17 mouse cellular contexts compared by ENCODE assay signal in the genomic region with DNA sequence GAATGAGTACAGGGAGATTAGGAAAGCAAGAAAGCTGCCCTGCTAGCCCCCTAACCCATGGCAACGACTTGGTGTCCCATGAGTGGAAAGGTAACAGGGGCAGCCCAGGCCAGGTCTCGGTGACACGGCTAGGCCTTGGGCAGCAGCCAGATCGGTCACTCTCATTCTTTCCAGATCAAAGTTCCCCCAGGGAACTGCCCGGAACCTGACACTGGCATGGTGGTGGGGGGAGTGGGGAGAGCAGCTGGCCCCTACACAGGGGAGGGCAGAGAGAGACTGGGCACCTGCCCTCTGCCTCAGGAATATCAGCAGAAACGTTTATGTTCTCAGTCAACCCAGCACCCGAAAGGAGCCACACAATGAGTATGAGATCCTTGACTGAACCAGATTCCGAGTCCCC. TPM values are rescaled to one million over a fixed set of nuclear protein-coding genes. Genes with fewer than 3 reads are reported as not detected.
DNase-seq lines count a peak whose midpoint lies in the region; ATAC-seq and TF ChIP-seq lines count a peak whose summit lies in the region.
"Had no signal": no experiment of that assay in that cellular context is flagged by ENCODE, and none has a peak within 500 bp of the region (broad histone marks: within the 10 kb centered on the region; RNA-seq: fewer than 3 reads in every experiment).

No protein-coding gene starts in this region.

- 40% methylated on average over 8 of the region's 8 CpGs for WGBS in heart, adult 2 months
- 26% methylated on average over 8 of the region's 8 CpGs for WGBS in kidney, embryonic 16.5 days

- H3K79me2 ChIP-seq in heart, adult 2 months (replicated peaks; ENCODE audit: control insufficient read depth, insufficient read depth, low read length), result no peaks in the 10 kb centered on the region

- no peak overlapping the region for H3K4me2 ChIP-seq in kidney, embryonic 16.5 days (replicated peaks; ENCODE audit: low read depth, low read length)
- H3K4me2 ChIP-seq: midbrain, embryonic 15.5 days; neural tube, embryonic 13.5 days had no signal

- no peaks in the 10 kb centered on the region; the same call in none of the 2 replicates for H3K36me3 ChIP-seq in heart, adult 2 months (ENCODE audit: control insufficient read depth, insufficient read depth, low read length)
- H3K36me3 ChIP-seq in kidney, embryonic 16.5 days (ENCODE audit: insufficient read depth, low read length), result no peaks in the 10 kb centered on the region
- H3K36me3 ChIP-seq: midbrain, embryonic 15.5 days; neural tube, embryonic 13.5 days had no signal

- H3K4me1 ChIP-seq in heart, adult 2 months (ENCODE audit: control insufficient read depth, insufficient read depth, low read length), result peaks cover 19% of the 10 kb centered on the region
- H3K4me1 ChIP-seq in brown adipose tissue, adult 24 weeks (ENCODE audit: control insufficient read depth, insufficient read depth, insufficient read length, low read length), result peaks cover 11% of the 10 kb centered on the region
- H3K4me1 ChIP-seq in kidney, embryonic 16.5 days (ENCODE audit: insufficient read depth, low read length), result peaks cover 26% of the 10 kb centered on the region

- ATAC-seq in kidney, embryonic 16.5 days (ENCODE audit: low FRiP score, low TSS enrichment), result peak; percentile 60
- ATAC-seq: activated CD4-positive, CD25-positive, alpha-beta regulatory T cell, adult 4 months; intestine, postnatal 0 days; midbrain, embryonic 15.5 days had no signal

- no peaks in the 10 kb centered on the region for H3K9me3 ChIP-seq in kidney, embryonic 16.5 days (ENCODE audit: low read length)
- H3K9me3 ChIP-seq: midbrain, embryonic 15.5 days; neural tube, embryonic 13.5 days had no signal

- H3K27me3 ChIP-seq in heart, adult 2 months (ENCODE audit: control insufficient read depth, insufficient read depth, low read length), result no peaks in the 10 kb centered on the region
- no peaks in the 10 kb centered on the region for H3K27me3 ChIP-seq in kidney, embryonic 16.5 days (ENCODE audit: insufficient read depth, low read length)

- 0 out of 2 replicates have a peak, but pooled peaks have one; percentile 4 for TF ChIP-seq EP300 in heart, adult 2 months (IDR thresholded peaks at IDR 0.05; ENCODE audit: insufficient read depth, low read depth, low read length)

- intact Hi-C loops in heart, adult 2 months (cut with DNase I), result no loop called here
- intact Hi-C loops in heart, postnatal 36 days (cut with DNase I), result no loop called here

- H3K4me3 ChIP-seq in heart, adult 2 months, result no peak overlapping the region
- H3K4me3 ChIP-seq in brown adipose tissue, adult 24 weeks (ENCODE audit: insufficient read depth, low read depth, low read length), result no peak overlapping the region
- no peak overlapping the region for H3K4me3 ChIP-seq in kidney, embryonic 16.5 days (ENCODE audit: low read length)
- H3K4me3 ChIP-seq: erythroblast, embryonic 14.5 days; midbrain, embryonic 15.5 days; neural tube, embryonic 13.5 days had no signal

- TF ChIP-seq CTCF in heart, adult 2 months (IDR thresholded peaks at IDR 0.05), result no peak

- peak in 1 of 2 experiments; percentile 37 for DNase-seq in heart, adult 2 months
- no peak for DNase-seq in heart, postnatal 36 days
- DNase-seq in gastrocnemius, adult 8-10 months (ENCODE audit: low spot score in 2 of 2), result peak; percentile 77 to 84
- DNase-seq in embryo, embryonic 10 days (ENCODE audit: low spot score), result no peak
- DNase-seq in layer of hippocampus, adult 18-20 months (ENCODE audit: low spot score in 2 of 2), result no peak
- DNase-seq in layer of hippocampus, postnatal 36 days, result no peak
- DNase-seq: lung, postnatal 4 days had no signal

- no peak overlapping the region for H3K9ac ChIP-seq in heart, adult 2 months (ENCODE audit: low read depth, low read length)
- 0 out of 2 replicates have a peak overlapping the region, but pooled peaks have one; percentile 6 for H3K9ac ChIP-seq in kidney, embryonic 16.5 days (replicated peaks; ENCODE audit: low read length)
- H3K9ac ChIP-seq: liver, embryonic 14.5 days; midbrain, embryonic 15.5 days; neural tube, embryonic 13.5 days had no signal

- TF ChIP-seq POLR2A in heart, adult 2 months (IDR thresholded peaks at IDR 0.05; ENCODE audit: insufficient read depth, low read depth, low read length), result no peak

- no peak overlapping the region; the same call in 1 of the 2 replicates for H3K27ac ChIP-seq in heart, adult 2 months
- H3K27ac ChIP-seq in brown adipose tissue, adult 24 weeks (replicated peaks; ENCODE audit: low read depth, low read length), result peak overlapping the region; percentile 50
- 0 out of 2 replicates have a peak overlapping the region, but pooled peaks have one; percentile 13 for H3K27ac ChIP-seq in kidney, embryonic 16.5 days (ENCODE audit: low read length)
- H3K27ac ChIP-seq: liver, embryonic 14.5 days; midbrain, embryonic 15.5 days; neural tube, embryonic 13.5 days had no signal

RNA-seq across cellular contexts. Expression of gene Smtnl2, which starts 6.7 kb away (rescaled TPM):
- total RNA-seq in heart, adult 2 months (2021), result 10 to 100 TPM; 13.1 to 14.3 TPM
- 12.7 and 18.9 TPM in 2 replicates for polyA plus RNA-seq in heart, adult 2 months (2012; rRNA removed)
- total RNA-seq in heart, postnatal 36 days (2021), result 10 to 100 TPM; 18.2 to 19.5 TPM
- polyA plus RNA-seq in brown adipose tissue, adult 24 weeks (2012; ENCODE audit: insufficient read depth, insufficient read length, missing spikeins), result 8.2 and 14.4 TPM in 2 replicates
- 100 to 1,000 TPM; 270 to 439 (median 347) TPM for total RNA-seq in gastrocnemius, adult 8-10 months (2022)
- polyA plus RNA-seq in kidney, embryonic 16.5 days (2015; fragmentation: Nextera tagmentation; extraction: Ambion mirVana), result 109 and 124 TPM in 2 replicates
- 1 to 10 TPM; 1.3 to 2.9 TPM for total RNA-seq in layer of hippocampus, adult 18-20 months (2021)
- 1 to 10 TPM; 1.5 to 2.7 TPM for total RNA-seq in layer of hippocampus, postnatal 36 days (2021)
- polyA plus RNA-seq: activated CD4-positive, CD25-positive, alpha-beta regulatory T cell, adult 4 months; erythroblast, embryonic 14.5 days had no signal

RNA-seq across cellular contexts. Expression of gene Ggt6, which starts 17.1 kb away (rescaled TPM):
- not detected for total RNA-seq in heart, adult 2 months (2021)
- 0.20 TPM in 1 of 2 replicates, not detected in the other for polyA plus RNA-seq in heart, adult 2 months (2012; rRNA removed)
- not detected for total RNA-seq in heart, postnatal 36 days (2021)
- polyA plus RNA-seq in brown adipose tissue, adult 24 weeks (2012; ENCODE audit: insufficient read depth, insufficient read length, missing spikeins), result 0.99 TPM in 1 of 2 replicates, not detected in the other
- 1 to 10 TPM; 1.9 to 5.4 (median 3.8) TPM for total RNA-seq in gastrocnemius, adult 8-10 months (2022)
- 1.6 and 2.2 TPM in 2 replicates for polyA plus RNA-seq in kidney, embryonic 16.5 days (2015; fragmentation: Nextera tagmentation; extraction: Ambion mirVana)
- under 1 TPM in 1 of 2 experiments, not detected in 1; 0.25 TPM for total RNA-seq in layer of hippocampus, adult 18-20 months (2021)
- total RNA-seq in layer of hippocampus, postnatal 36 days (2021), result not detected
- polyA plus RNA-seq: activated CD4-positive, CD25-positive, alpha-beta regulatory T cell, adult 4 months; erythroblast, embryonic 14.5 days; hindbrain, embryonic 11.5 days; midbrain, embryonic 15.5 days; neural tube, embryonic 13.5 days had no signal

RNA-seq across cellular contexts. Expression of gene Mybbp1a, which starts 22.9 kb away (rescaled TPM):
- 10 to 100 TPM; 42.7 to 46.1 TPM for total RNA-seq in heart, adult 2 months (2021)
- 21.8 and 30.6 TPM in 2 replicates for polyA plus RNA-seq in heart, adult 2 months (2012; rRNA removed)
- 10 to 100 TPM; 45.9 to 46.8 TPM for total RNA-seq in heart, postnatal 36 days (2021)
- polyA plus RNA-seq in brown adipose tissue, adult 24 weeks (2012; ENCODE audit: insufficient read depth, insufficient read length, missing spikeins), result 23.2 and 24.3 TPM in 2 replicates
- total RNA-seq in gastrocnemius, adult 8-10 months (2022), result 10 to 100 TPM; 54.6 to 66.0 (median 57.1) TPM
- polyA plus RNA-seq in kidney, embryonic 16.5 days (2015; fragmentation: Nextera tagmentation; extraction: Ambion mirVana), result 175 and 177 TPM in 2 replicates
- total RNA-seq in layer of hippocampus, adult 18-20 months (2021), result 10 to 100 TPM; 54.6 to 56.8 TPM
- total RNA-seq in layer of hippocampus, postnatal 36 days (2021), result 10 to 100 TPM; 51.3 to 52.2 TPM

RNA-seq across cellular contexts. Expression of gene Tekt1, which starts 56.0 kb away (rescaled TPM):
- not detected for total RNA-seq in heart, adult 2 months (2021)
- polyA plus RNA-seq in heart, adult 2 months (2012; rRNA removed), result 0.49 TPM in 1 of 2 replicates, not detected in the other
- not detected for total RNA-seq in heart, postnatal 36 days (2021)
- polyA plus RNA-seq in brown adipose tissue, adult 24 weeks (2012; ENCODE audit: insufficient read depth, insufficient read length, missing spikeins), result not detected in 2 replicates
- 1 to 10 TPM in 3 of 4 experiments, under 1 TPM in 1; 0.92 to 3.3 (median 2.5) TPM for total RNA-seq in gastrocnemius, adult 8-10 months (2022)
- polyA plus RNA-seq in kidney, embryonic 16.5 days (2015; fragmentation: Nextera tagmentation; extraction: Ambion mirVana), result 6.1 and 6.5 TPM in 2 replicates
- 1 to 10 TPM; 1.5 to 3.3 TPM for total RNA-seq in layer of hippocampus, adult 18-20 months (2021)
- 1 to 10 TPM; 2.2 to 3.1 TPM for total RNA-seq in layer of hippocampus, postnatal 36 days (2021)
- polyA plus RNA-seq: activated CD4-positive, CD25-positive, alpha-beta regulatory T cell, adult 4 months; erythroblast, embryonic 14.5 days; liver, embryonic 14.5 days; spleen, adult 2 months had no signal

Comparison
In these comparisons a context has a peak if more than half of its experiments do, and no peak if none do; other contexts are left out.
1. DNase-seq: peak in gastrocnemius, adult 8-10 months (2 of 2); none in heart, postnatal 36 days (0 of 2), embryo, embryonic 10 days (single experiment), layer of hippocampus, adult 18-20 months (0 of 2) and layer of hippocampus, postnatal 36 days (0 of 2).
2. RNA of gene Smtnl2, which starts 6.7 kb away (total RNA-seq): 270 to 439 TPM in gastrocnemius, adult 8-10 months; 18.2 to 19.5 TPM in heart, postnatal 36 days, 13.1 to 14.3 TPM in heart, adult 2 months, 1.3 to 2.9 TPM in layer of hippocampus, adult 18-20 months and 1.5 to 2.7 TPM in layer of hippocampus, postnatal 36 days; every median in the first group is over 10 times any median in the second.